Mouse (Mus musculus): ENCODE data around the gene Pnrc2. TPM values are rescaled to one million over a fixed set of nuclear protein-coding genes. Genes with fewer than 3 reads are reported as not detected.
A peak's percentile ranks its signal among the peaks of the same experiment; 100 is the strongest.

The Pnrc2 gene
- total RNA-seq, 2 experiments from 2014 or later: 48.8 to 49.7 TPM

DNA sequence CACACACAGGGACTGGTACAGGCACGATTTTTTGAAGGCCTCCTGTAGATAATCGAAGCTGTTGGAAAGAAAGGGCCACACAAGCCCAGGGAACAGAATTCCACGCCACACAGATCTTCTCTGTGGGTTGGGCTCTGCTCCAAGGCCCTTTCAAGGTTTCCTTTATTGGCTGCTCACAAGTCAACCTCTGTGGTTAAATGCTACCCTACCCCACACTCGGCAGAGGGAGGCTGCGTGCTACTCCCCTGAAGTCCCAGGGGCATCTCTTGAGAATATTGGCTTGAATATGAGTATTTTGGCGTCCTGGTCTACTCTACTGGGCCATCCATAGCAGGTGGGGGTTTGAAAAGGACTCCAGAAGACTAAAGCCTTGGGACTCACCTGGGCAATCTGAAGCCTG lies 22.5 kb upstream of the Pnrc2 start:
- DNase-seq (ENCODE audit: low spot score in 2 of 2): no peak
- intact Hi-C loops (cut with DNase I): no loop called here

DNA sequence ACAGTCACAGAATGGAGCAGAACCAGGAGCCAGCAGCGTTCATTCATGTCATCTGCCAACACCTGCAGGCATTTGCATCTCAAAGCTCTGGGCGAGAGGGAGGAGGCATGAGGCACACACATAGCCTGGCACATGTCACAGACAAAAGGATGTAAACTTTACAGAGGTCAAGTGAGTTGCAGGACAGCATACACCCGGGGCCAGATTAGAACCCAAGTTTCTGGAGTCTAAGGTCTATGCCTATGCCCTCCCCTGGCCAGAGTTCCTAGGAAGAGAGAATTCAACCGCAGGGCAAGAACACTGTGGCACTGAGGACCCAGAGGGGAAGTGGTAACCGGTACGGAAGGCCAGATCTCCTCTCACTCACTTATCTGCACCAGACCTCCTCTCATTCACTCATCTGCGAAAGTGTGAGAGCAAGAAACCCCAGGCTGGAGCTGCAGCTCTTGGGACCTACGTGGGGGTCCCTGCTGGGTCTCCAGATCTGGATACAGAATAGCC lies 21.5 kb upstream of the Pnrc2 start, which contains the start of gene Cnr2:
Gene Cnr2, plus strand, starts transcription at position 324 of the 501 bp plus-strand sequence.
- no peak for DNase-seq (ENCODE audit: low spot score in 2 of 2)
- intact Hi-C loops (cut with DNase I): no loop called here

DNA sequence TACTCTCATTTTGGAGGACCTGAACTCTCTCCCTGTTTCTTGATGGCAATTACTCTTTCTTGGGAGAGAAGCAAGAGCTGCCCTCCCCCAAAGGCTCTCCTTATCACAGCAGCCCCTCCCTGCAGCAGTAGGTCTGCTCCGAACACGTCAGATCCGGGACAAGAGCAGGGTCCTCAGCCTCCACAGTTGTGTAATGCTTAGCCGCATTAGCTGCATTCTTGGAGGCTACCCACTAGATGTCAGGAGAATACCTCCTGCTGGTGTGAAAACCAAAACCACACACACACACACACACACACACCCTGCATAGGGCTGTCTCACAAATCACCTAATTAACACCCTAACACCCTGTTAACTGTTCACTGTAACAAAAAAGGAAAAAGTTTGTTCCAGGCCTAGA lies 19.2 kb upstream of the Pnrc2 start:
- no peak for DNase-seq (ENCODE audit: low spot score in 2 of 2)
- intact Hi-C loops (cut with DNase I): loop anchor here (5.0 kb wide), 1 partner anchor 69 kb away; the partner anchor contains the start of gene Gale

DNA sequence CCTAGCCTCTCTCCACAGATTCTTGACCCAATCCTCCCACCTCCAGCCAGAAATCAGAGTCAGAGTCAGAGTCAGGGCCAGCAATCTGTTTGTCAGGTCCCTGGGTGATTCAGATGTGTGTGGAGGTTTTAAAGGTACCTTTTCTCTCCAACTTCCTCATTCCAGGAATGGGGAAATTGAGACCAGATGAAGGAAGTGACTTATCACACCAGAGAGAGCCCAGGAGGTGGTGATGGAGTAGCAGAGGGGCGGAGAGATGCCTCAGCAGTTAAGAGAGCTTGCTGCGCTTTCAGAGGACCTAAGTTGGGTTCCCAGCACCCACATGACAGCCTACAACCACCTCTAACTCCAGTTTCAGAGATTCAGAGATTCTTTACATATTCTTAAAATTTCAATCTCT lies 17.9 kb upstream of the Pnrc2 start:
- DNase-seq (ENCODE audit: low spot score in 2 of 2): no peak
- intact Hi-C loops (cut with DNase I): loop anchor here (5.0 kb wide), 1 partner anchor 71 kb away; the partner anchor contains the start of gene Gale

DNA sequence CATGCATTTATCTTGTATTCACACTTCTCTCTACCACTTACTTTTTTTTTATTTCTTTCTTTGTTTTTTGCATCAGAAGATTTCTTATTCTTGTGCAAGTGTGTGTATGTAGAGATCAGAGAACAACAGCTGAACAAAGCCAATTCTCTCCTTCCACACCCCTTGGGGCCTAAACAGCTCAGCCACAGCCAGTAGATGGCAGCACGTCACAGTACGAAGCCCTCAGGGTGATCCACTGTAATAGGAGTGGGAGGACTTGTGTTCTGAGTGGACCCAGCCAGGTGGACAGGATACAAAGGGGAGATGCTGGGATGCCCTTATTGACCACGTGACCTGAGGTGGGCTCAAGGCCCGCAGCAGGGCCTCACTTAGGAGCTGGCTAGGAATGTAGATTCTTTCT lies 16.2 kb upstream of the Pnrc2 start:
- intact Hi-C loops (cut with DNase I): loop anchor here (1.0 to 5.0 kb wide), 2 partner anchors 30 to 72 kb away; partner anchors contain the start of genes Fuca1 and Gale
- DNase-seq (ENCODE audit: low spot score in 2 of 2): peak; percentile 60 to 72

DNA sequence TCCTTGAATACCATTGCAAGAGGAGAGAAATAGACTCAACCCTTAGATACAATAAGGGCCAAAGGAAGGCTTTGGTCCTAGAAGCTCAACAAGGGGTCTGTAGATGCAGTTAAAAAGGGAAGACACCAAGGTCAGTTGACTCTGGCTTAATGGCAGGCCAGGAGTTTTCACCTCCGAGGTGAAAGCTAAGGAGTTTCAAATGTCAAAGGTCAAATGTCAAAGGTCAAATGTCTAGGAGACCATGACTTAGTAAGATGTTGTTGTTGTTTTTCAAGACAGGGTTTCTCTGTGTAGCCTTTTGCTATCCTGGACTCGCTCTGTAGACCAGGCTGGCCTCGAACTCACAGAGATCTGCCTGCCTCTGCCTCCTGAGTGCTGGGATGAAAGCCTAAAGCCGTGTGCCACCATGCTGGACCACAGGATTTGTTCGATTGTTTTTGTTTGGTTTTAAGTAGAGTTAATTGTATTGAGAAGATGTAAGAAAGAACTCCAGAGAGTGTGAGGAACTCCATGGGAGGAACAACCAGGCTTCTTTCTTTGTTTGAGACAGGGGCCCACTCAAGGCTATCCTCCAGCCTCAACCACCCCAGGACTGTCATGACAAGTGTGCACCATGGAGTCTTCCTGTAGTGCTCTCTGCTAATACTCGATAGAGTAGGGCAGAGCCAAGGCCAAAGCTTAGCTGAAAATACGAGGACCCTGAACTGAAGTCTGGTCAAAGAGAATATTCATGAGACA lies 15.7 kb upstream of the Pnrc2 start:
- DNase-seq (ENCODE audit: low spot score in 2 of 2): no peak
- intact Hi-C loops (cut with DNase I): no loop called here

DNA sequence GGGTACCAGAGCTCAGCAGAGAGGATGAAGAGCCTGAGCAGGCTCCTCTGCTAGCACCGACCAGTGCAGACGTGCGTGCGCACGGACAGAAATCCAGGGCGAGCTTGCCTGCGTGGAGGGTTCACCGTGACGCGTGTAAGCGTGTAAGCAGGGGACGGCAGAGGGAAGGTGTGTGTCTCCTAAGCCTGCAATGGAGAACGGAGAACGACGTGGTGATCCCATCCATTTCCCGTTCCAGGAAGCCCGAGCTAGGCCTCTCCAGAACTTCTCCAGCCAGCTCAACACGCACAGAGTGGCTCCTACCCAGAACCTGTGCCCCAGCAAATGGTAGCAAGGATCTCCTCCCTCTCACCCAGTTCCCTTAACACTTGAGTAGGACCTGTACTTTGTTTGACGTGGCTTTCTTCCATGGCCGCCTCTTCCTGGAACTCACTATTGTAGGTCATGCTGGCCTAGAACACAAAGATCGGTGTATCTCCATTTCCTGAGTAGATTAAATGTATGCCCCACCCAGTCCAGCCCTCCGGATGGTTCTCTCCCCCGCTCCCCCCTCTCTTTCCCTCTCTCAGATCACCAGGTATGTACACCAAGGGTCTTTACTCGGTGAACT lies 14.9 kb upstream of the Pnrc2 start:
- intact Hi-C loops (cut with DNase I): no loop called here
- DNase-seq (ENCODE audit: low spot score in 2 of 2): no peak

DNA sequence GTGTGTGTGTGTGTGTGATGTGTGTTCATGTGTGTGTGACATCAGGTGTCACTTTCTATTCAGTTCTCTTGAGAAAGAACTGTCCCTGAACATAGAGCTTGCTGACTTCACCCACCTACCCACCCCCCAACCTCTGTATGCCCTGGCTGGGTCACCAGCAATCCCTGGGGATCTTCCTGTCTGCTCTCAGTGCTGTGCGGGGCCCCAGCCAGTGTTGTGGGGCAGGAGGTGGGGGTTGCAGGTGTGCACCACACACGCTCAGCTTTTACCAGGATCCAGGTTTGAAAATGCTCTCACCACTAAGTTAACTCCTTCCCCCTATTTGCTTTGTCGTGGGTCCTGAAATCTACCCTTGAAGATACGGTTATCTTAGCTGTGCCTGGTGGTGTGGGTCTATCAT lies 12.5 kb upstream of the Pnrc2 start:
- intact Hi-C loops (cut with DNase I): no loop called here
- DNase-seq (ENCODE audit: low spot score in 2 of 2): no peak

DNA sequence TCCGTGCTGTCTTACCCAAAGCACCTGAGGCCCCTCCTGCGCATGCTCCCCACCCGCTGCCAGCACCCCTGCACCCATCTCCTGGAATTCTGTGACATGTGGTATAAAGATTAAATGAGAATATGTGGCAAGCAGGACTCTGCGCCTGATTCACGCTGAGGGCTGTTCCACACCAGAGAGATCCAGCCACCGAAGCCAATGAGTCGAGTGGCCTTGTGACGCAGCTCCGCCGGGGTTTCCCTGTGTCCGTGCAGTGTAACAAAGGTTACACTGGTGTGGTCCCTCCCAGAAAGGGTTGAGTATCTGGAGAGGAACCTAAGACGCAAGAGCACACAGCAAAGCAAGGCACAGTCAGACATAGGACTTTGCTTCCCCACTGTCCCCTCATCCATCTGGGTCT lies 12.0 kb upstream of the Pnrc2 start:
- no peak for DNase-seq (ENCODE audit: low spot score in 2 of 2)
- intact Hi-C loops (cut with DNase I): no loop called here

DNA sequence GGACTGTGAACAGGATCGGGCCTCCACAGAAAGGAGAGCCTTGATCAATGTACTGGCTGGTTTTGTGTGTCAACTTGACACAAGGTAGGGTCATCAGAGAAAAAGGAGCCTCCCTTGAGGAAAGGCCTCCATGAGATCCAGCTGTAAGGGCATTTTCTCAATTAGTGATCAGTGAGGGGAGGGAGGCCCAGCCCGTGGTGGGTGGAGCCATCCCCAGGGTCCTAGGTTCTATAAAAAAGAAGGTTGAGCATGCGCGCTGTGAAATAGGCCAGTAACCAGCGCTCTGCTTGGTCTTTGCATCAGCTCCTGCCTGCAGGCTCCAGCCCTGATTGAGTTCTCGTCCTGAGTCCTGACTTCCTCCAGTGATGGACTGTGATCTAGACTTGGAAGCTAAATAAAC lies 10.9 kb upstream of the Pnrc2 start:
- DNase-seq (ENCODE audit: low spot score in 2 of 2): no peak
- intact Hi-C loops (cut with DNase I): no loop called here

DNA sequence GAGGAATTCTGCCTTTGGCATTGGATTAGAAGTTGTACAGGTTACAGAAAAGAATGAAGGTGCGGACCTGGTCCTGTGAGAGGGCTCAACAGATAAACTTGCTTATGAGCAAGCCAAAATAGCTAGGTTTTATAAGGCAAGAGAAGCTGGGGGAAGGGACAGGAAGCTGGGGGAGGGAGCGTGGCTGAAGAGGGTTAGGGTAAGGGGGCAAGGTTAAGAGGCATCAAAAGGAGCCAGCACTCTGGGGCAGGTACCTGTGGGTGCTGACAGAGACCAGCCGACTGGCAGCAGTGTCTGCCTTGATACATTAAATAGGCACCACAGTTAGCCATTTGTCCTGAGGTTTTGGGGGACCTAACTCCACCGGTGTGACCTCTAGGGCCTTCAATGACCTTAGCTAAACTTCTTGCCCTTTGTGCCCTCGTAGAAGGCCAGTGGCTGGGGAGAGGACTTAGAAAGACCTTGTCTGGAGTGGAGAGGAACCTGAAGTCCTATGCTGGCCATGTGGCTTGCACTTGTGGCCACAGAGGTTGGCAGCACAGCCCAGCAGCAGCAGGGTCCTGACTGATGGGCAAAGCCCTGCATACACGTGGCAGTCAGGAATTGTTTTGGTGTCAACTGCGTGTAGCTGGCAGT lies 10.3 kb upstream of the Pnrc2 start:
- DNase-seq (ENCODE audit: low spot score in 2 of 2): no peak
- intact Hi-C loops (cut with DNase I): no loop called here

DNA sequence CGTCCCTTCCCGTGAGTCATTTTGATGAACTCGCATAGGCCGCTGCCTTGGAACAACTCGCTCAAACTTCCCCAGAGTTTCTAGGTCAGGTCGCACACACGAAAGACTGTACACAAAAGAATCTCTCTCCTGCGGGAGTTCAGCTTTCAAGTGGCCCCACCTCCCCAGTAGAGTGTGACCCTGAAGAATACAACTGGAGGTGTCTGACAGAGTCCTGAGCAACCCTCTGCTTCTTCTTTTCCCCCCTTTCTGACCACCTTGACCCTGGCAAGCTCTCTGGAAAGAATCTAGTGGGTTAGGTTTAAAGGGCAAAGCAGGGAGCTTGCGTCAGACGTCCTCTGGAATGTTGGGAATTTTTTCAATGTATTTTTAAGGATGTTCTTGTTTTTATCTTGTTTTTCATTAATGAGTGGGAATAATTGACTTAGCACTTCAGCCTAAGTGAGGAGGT lies 9.8 kb upstream of the Pnrc2 start:
- no peak for DNase-seq (ENCODE audit: low spot score in 2 of 2)
- intact Hi-C loops (cut with DNase I): no loop called here

DNA sequence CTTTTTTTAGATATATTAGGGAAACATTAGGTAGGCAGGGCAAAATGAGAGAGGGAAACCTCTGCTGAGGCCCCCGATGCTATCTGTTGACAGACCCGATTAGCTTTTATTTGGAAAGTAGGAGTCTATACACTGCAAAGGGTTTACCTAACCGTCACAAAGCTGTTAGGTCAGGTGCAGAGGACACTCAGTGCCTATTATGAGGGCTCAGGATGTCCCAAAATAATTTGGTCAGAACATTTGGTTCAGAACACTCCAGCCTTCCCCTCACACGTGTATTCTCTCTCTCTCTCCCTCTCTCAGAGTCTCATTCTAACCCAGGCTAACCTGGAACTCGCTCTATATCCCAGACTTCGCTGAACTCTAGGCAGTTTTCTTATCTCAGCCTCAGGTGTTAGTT lies 8.4 kb upstream of the Pnrc2 start:
- intact Hi-C loops (cut with DNase I): no loop called here

DNA sequence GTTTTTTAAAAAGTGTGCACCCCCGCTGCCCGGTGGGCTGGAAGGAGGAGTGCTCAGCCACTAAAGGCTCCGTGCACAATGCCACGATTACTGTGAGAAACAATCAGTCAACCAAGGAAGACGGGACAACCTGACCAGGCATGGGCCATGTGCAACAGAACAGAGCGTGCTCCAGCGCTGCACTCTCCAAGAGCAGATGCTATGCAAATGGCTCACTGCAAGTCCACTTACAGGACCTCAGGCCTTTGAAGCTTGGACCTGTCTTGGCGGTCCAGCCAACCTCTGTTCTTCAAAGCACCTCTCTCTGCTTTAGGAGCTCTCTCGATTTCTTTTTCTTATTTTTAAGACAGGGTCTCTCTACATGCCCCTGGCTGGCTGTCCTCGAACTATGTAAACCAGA lies 6.9 kb upstream of the Pnrc2 start:
- intact Hi-C loops (cut with DNase I): no loop called here
- DNase-seq (ENCODE audit: low spot score in 2 of 2): no peak

More for the DNA sequence above, 8.4 kb upstream of the Pnrc2 start:
- no peak for DNase-seq (ENCODE audit: low spot score in 2 of 2)

DNA sequence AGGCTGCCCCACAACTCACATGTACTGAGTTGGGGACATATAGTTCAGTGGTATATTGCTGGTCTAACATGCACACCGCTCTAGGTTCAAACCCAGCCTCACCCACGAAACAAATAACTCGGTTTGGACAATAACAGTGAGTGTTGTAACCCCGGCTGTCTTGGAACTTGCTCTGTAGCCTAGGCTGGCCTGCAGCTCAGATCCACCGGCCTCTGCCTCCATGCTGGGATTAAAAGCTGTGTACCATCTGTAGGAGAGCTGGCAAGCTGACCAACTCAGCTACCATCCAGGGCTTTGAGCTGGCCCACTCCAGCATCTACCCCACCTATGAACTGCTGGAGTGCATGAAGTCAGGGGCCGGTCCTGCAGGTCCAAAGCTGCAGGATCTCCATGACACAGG lies 6.4 kb upstream of the Pnrc2 start:
- no peak for DNase-seq (ENCODE audit: low spot score in 2 of 2)
- intact Hi-C loops (cut with DNase I): no loop called here

DNA sequence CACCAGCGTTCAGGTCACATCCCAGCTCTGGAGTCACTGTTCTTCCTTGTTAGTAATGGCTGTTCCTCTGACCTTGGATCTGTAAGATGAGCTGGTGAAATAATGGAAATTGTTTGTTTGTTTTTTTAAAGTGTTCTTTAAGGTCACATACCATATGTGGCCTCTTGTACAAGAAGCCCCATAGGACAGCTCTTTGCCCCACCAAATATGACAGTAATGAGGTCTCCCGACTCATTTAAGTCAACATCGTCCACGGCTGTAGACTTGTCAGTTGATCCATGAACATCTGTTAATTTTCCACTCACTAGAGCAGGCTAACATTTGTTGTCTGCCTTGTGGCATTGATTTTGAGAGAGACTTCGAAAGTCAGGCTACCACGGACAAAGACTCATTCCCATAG lies 5.4 kb upstream of the Pnrc2 start:
- intact Hi-C loops (cut with DNase I): loop anchor here (10.0 kb wide), 1 partner anchor 954 kb away; the partner anchor contains the start of gene Rsrp1
- no peak for DNase-seq (ENCODE audit: low spot score in 2 of 2)

DNA sequence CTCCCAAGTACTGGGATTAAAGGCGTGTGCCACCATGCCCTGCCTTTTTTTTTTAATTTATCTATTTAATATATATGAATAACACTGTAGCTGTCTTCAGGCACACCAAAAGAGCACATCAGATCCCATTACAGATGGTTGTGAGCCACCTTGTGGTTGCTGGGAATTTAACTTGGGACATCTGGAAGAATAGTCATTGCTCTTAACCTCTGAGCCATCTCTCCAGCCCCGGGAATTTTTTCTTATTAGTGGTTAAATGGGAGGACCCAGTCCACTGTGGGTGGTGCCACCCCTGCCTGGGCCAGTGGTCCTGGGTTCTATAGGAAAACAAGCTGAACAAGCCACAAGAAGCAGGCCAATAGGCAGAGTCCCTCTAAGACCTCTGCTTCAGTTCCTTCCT lies 4.1 kb upstream of the Pnrc2 start:
- DNase-seq (ENCODE audit: low spot score in 2 of 2): no peak

DNA sequence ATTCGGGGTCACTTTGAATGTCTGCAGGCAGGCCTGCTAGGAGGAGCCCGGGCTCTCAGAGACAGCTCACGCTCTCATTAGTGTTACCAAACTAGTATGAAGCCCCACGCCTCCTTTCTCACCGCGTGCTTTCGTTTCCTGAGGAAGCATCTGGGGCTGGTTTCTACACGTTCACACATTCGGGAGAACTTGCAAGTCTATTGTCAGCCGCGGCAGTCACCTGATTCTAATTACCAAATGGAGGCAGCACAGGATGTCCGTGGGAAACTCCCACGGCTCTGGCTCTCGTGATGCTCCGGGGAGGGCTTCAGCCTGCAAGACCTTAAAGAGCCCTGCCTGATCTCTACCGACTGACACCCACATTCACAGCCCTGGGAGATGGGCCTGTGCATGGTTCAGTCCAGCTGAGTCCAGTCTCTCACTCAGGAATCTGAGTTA lies 3.0 kb upstream of the Pnrc2 start:
- intact Hi-C loops (cut with DNase I): loop anchor here (2.0 to 10.0 kb wide), 2 partner anchors 74 to 952 kb away; partner anchors contain the start of gene Rsrp1

More for the DNA sequence above, 4.1 kb upstream of the Pnrc2 start:
- intact Hi-C loops (cut with DNase I): loop anchor here (2.0 to 10.0 kb wide), 2 partner anchors 75 to 953 kb away; partner anchors contain the start of gene Rsrp1

DNA sequence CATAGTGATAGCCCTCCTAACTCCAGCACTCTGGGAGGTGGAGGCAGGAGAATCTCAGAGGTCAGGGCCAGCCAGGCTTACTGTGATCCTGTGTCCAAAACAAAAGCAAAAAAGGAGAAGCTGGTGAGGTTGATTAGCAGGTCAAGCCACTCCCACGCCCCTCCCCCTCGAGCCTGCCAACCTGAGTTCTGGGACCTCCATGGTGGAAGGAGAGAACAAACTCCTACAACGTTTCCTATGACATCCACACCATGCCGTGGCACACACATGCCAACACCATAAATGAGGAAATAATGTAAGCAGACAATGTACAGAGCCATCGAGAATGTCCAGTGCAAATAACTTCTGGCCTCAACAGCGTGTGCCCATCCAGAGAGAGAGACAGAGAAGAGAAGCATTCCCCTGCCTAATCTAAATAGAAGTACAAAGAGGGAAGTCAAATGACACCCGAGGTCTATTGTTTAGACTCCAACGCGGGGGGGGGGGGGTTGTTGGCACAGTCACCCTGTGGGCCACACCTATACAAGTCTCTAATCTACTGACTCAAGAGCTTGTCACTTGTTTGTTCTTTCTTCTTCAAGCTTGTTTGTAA lies 2.4 kb upstream of the Pnrc2 start:
- peak; percentile 28 to 56 for DNase-seq (ENCODE audit: low spot score in 2 of 2)
- intact Hi-C loops (cut with DNase I): loop anchor here (2.0 to 10.0 kb wide), 2 partner anchors 73 to 951 kb away; partner anchors contain the start of gene Rsrp1

More for the DNA sequence above, 3.0 kb upstream of the Pnrc2 start:
- peak; percentile 80 to 95 for DNase-seq (ENCODE audit: low spot score in 2 of 2)
